Mouse (Mus musculus) stomach, embryonic 16.5 days (tissue): ENCODE measurements around the gene Slc9a3r2. TPM values are rescaled to one million over a fixed set of nuclear protein-coding genes. Genes with fewer than 3 reads are reported as not detected.

Source experiments
- ATAC-seq: fragments of 200-750 bp; cut with Nextera tagmentation; 2 replicates; pipeline ENCODE4 v1.8.0; 2017; ENCODE audit warnings: moderate number of reproducible peaks, moderate TSS enrichment; ENCODE audit not compliant: insufficient read depth, low FRiP score
- H3K27ac ChIP-seq: fragments of 300-500 bp; sonication (generic); 2 replicates; pipeline ENCODE4 v1.5.1; 2014; ENCODE audit warnings: low read length
- H3K27me3 ChIP-seq: fragments of 300-500 bp; sonication (generic); 2 replicates; pipeline ENCODE4 v1.6.1; 2014; ENCODE audit warnings: low read length, control low read depth, mixed read lengths; ENCODE audit not compliant: control insufficient read depth, insufficient read depth
- H3K36me3 ChIP-seq: fragments of 300-500 bp; sonication (generic); 2 replicates; pipeline ENCODE4 v1.6.1; 2014; ENCODE audit warnings: low read length; ENCODE audit not compliant: control insufficient read depth, insufficient read depth
- H3K4me1 ChIP-seq: fragments of 300-500 bp; sonication (generic); 2 replicates; pipeline ENCODE4 v1.6.1; 2014; ENCODE audit warnings: low read length, control low read depth, mixed read lengths; ENCODE audit not compliant: control insufficient read depth, insufficient read depth
- H3K4me2 ChIP-seq: fragments of 300-500 bp; sonication (generic); 2 replicates; pipeline ENCODE4 v1.6.1; 2014; ENCODE audit warnings: low read depth, low read length, mixed read lengths
- H3K4me3 ChIP-seq: fragments of 300-500 bp; sonication (generic); replicated peaks from 2 replicates; pipeline ENCODE4 v1.5.1; 2014; ENCODE audit warnings: mild to moderate bottlenecking, low read length
- H3K9ac ChIP-seq: fragments of 300-500 bp; sonication (generic); 2 replicates; pipeline ENCODE4 v1.6.1; 2014; ENCODE audit warnings: low read length
- H3K9me3 ChIP-seq: fragments of 300-500 bp; sonication (generic); replicated peaks from 2 replicates; pipeline ENCODE4 v1.6.1; 2016; ENCODE audit warnings: low read length, control low read depth; ENCODE audit not compliant: control insufficient read depth
- WGBS: fragments of 180-500 bp; shearing (Covaris S2); extraction: QIAGEN DNeasy Blood & Tissue Kit; methylation state at CpG from one replicate; pipeline ENCODE4 v1.1.7; 2014; 5-methylcytosine and 5-hydroxymethylcytosine counted together
- polyA plus RNA-seq: library from polyadenylated mRNA; unstranded; fragments of >200 nt; fragmentation: Nextera tagmentation; extraction: Ambion mirVana; gene quantifications from 2 replicates; pipeline ENCODE4 v1.2.1, GENCODE M21; 2015

Gene Slc9a3r2
- polyA plus RNA-seq, 1 experiment from 2014 or later = 38.0 TPM

- Histone ChIP-seq H3K9ac (peak overlapping the region; percentile 65), H3K27me3 (no peaks in the 10 kb centered on the region), H3K36me3 (no peaks in the 10 kb centered on the region), H3K9me3 (no peaks in the 10 kb centered on the region), H3K4me2 (peak overlapping the region; percentile 1; the same call in 1 of the 2 replicates), H3K4me3 (no peak overlapping the region), H3K4me1 (peaks cover 25% of the 10 kb centered on the region), H3K27ac (peak overlapping the region; percentile 85)
- 31% methylated on average over 7 of the region's 7 CpGs for WGBS
- 0 out of 2 replicates have a peak, but pooled peaks have one; percentile 9 for ATAC-seq
Observed at GRCm38 (mm10) chr17:24644030-24644715, 6.0 kb downstream of the Slc9a3r2 start.

DNA sequence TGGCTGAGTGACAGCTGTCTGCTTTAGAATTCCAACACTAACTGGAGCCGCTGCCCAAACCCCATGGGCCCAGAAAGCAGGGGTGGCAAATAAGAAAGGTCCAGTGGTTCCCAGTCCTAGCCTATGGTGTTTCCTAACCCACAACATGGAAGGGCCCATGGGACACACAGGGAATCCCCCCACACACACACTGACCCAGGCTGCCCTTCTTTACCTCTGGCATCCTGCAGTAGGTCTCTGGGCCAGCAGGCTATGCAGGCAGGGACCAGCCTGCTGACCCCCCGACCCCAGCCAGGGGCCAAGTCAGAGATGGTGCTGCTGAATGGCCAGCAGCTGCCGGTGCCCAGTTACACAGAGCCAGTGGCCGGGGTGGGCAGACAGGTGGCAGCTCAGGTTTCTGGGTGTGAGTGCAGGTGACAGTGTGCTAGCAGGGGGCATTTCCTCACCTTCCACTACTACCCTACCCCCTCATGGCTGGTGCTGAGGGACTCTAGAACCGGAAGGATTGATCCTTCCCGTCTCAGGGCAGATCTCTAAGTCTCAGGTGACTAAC is 7.3 kb downstream of the Slc9a3r2 start:
- no peak overlapping the region for H3K27ac ChIP-seq
- H3K4me1 ChIP-seq = peaks cover 30% of the 10 kb centered on the region
- H3K9ac ChIP-seq = no peak overlapping the region
- no peaks in the 10 kb centered on the region for H3K27me3 ChIP-seq
- no peak overlapping the region for H3K4me2 ChIP-seq
- H3K9me3 ChIP-seq = no peaks in the 10 kb centered on the region
- no peak for ATAC-seq
- H3K36me3 ChIP-seq = no peaks in the 10 kb centered on the region
- no peak overlapping the region for H3K4me3 ChIP-seq
- 70% methylated on average over 6 of the region's 6 CpGs for WGBS

DNA sequence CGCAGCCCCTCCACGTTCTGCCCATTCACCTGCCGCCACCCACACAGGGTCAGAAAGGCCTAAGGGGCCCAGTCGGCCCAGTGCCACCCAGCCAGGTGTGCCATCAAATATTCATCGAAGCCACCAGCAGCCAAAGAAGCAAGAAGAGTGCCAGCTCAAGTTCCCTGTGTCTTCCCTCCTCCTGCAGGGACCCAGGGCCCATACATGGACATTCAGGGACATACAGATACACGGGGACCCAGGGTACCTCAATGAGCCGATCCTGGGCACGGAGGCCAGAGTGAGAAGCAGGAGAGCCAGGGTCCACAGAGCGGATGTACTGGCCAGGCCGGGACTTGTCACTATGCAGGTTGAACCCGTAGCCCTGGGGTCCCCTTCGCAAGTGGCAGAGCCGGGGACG is 8.2 kb downstream of the Slc9a3r2 start:
- no peaks in the 10 kb centered on the region for H3K9me3 ChIP-seq
- H3K4me2 ChIP-seq = no peak overlapping the region
- peaks cover 30% of the 10 kb centered on the region for H3K4me1 ChIP-seq
- H3K4me3 ChIP-seq = no peak overlapping the region
- H3K27me3 ChIP-seq = no peaks in the 10 kb centered on the region
- no peaks in the 10 kb centered on the region for H3K36me3 ChIP-seq
- ATAC-seq = no peak
- H3K27ac ChIP-seq = no peak overlapping the region
- WGBS = 90% methylated on average over 14 of the region's 14 CpGs
- no peak overlapping the region for H3K9ac ChIP-seq

GRCm38 (mm10) chr17:24640581-24640980 is 9.5 kb downstream of the Slc9a3r2 start:
- ATAC-seq = no peak
- no peaks in the 10 kb centered on the region for H3K9me3 ChIP-seq
- H3K9ac ChIP-seq = no peak overlapping the region
- 94% methylated on average over 15 of the region's 15 CpGs for WGBS
- no peak overlapping the region for H3K4me2 ChIP-seq
- H3K36me3 ChIP-seq = no peaks in the 10 kb centered on the region
- peaks cover 29% of the 10 kb centered on the region for H3K4me1 ChIP-seq
- H3K27me3 ChIP-seq = no peaks in the 10 kb centered on the region
- peak overlapping the region; percentile 86; the same call in 1 of the 2 replicates for H3K27ac ChIP-seq
- H3K4me3 ChIP-seq = no peak overlapping the region

DNA sequence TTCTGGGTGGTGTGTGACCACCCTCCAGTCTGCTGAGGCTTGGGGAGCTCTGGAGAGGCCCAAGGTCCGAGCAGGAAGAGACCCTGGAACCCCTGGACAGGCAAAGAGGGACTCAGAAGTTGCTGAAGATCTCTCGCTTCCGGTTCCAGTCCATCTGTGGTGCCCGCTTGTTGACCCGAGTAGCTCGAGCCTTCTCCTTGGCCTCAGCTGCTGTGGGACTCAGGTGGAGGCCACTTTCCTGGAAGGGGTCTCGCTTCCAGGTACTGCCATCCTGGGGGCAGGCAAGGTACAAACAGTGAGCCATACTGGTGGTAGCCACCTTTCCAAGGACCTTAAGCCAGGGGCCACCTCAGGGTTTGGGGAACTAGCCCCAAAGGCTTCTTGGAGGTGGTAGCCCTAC is 10.0 kb downstream of the Slc9a3r2 start:
- Histone ChIP-seq H3K27ac (peak overlapping the region; percentile 86), H3K4me1 (peaks cover 24% of the 10 kb centered on the region), H3K36me3 (no peaks in the 10 kb centered on the region), H3K9ac (0 out of 2 replicates have a peak overlapping the region, but pooled peaks have one; percentile 44), H3K4me3 (no peak overlapping the region), H3K4me2 (no peak overlapping the region), H3K9me3 (no peaks in the 10 kb centered on the region), H3K27me3 (no peaks in the 10 kb centered on the region)
- no peak for ATAC-seq
- WGBS = 91% methylated on average over 7 of the region's 7 CpGs

GRCm38 (mm10) chr17:24639571-24639988 is 10.5 kb downstream of the Slc9a3r2 start:
- no peak for ATAC-seq
- Histone ChIP-seq H3K9ac (peak overlapping the region; percentile 44; the same call in 1 of the 2 replicates), H3K4me1 (peaks cover 19% of the 10 kb centered on the region), H3K9me3 (no peaks in the 10 kb centered on the region), H3K27me3 (no peaks in the 10 kb centered on the region), H3K4me3 (no peak overlapping the region), H3K36me3 (no peaks in the 10 kb centered on the region), H3K4me2 (no peak overlapping the region), H3K27ac (peak overlapping the region; percentile 86)
- WGBS = 49% methylated on average over 5 of the region's 5 CpGs

- Histone ChIP-seq H3K4me2 (no peak overlapping the region), H3K9me3 (no peaks in the 10 kb centered on the region), H3K27me3 (no peaks in the 10 kb centered on the region), H3K4me1 (peaks cover 15% of the 10 kb centered on the region; the same call in 1 of the 2 replicates), H3K4me3 (no peak overlapping the region), H3K9ac (0 out of 2 replicates have a peak overlapping the region, but pooled peaks have one; percentile 44), H3K27ac (peak overlapping the region; percentile 86), H3K36me3 (no peaks in the 10 kb centered on the region)
- peak; percentile 87 for ATAC-seq
- 51% methylated on average over 9 of the region's 9 CpGs for WGBS
Observed at GRCm38 (mm10) chr17:24638840-24639239, 11.3 kb downstream of the Slc9a3r2 start.

DNA sequence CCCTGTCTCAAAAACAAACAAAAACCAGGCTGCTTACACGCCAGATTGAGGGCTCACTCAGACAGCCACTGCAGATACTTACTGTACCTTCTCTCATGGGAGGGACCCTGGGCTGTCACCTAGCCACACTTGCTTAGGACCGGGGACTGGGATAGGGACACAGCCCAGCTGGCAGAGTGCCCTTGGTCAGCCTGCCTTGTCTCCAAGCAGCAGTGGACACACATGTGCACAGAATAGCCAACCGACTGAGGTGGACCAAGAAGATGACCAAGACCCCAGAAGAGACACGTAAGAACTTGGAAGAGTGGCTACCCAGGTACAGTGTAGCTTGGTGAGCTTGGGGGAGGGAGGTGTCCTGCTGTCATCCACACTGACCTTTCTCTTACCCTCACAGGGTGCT is 11.9 kb downstream of the Slc9a3r2 start:
- no peak overlapping the region for H3K4me2 ChIP-seq
- 0 out of 2 replicates have a peak overlapping the region, but pooled peaks have one; percentile 0 for H3K9ac ChIP-seq
- peak overlapping the region; percentile 86 for H3K27ac ChIP-seq
- no peaks in the 10 kb centered on the region for H3K9me3 ChIP-seq
- H3K36me3 ChIP-seq = no peaks in the 10 kb centered on the region
- peaks cover 21% of the 10 kb centered on the region for H3K4me1 ChIP-seq
- no peaks in the 10 kb centered on the region for H3K27me3 ChIP-seq
- WGBS = 82% methylated on average over 4 of the region's 4 CpGs
- no peak for ATAC-seq
- H3K4me3 ChIP-seq = no peak overlapping the region

DNA sequence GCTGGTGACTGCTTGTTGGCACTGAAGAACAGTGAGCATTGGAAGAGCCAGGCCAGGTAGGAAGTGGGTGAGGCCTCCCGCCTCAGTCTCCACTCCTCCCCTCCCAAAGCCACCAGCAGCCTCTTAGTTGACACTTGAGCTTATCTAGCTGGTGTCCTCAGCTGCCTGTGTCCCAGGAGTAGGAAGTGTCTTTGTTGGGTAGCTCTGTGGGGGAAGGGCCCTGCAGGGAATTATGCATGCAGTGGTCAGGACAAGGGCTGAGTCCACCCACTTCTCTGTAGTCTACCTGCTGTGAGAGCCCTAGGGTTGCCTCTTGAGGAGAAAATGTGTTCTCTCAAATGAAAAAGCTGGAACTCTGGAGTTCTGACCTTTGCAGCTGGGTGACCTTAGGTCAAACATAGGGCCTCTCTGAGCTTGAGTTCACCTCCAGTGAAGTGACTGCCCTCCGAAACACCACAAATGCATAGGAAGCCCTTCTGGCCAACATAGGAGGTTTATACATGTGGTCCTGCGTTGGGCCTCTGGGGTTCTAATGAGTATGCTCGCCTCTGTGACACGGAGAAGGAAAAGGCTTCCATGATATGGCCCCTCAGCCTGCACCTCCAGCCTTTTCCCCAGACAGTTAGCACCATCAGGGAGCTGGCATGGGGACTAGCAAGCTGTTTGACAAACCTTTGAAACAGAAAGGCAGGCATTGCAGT is 13.2 kb downstream of the Slc9a3r2 start:
- no peak overlapping the region for H3K27ac ChIP-seq
- H3K4me2 ChIP-seq = no peak overlapping the region
- H3K27me3 ChIP-seq = no peaks in the 10 kb centered on the region
- H3K36me3 ChIP-seq = no peaks in the 10 kb centered on the region
- peaks cover 26% of the 10 kb centered on the region for H3K4me1 ChIP-seq
- 62% methylated on average over 5 of the region's 5 CpGs for WGBS
- H3K9ac ChIP-seq = no peak overlapping the region
- ATAC-seq = no peak
- H3K9me3 ChIP-seq = no peaks in the 10 kb centered on the region
- H3K4me3 ChIP-seq = no peak overlapping the region
